Mouse (Mus musculus): ENCODE results near the gene Lamtor2.

DNA sequence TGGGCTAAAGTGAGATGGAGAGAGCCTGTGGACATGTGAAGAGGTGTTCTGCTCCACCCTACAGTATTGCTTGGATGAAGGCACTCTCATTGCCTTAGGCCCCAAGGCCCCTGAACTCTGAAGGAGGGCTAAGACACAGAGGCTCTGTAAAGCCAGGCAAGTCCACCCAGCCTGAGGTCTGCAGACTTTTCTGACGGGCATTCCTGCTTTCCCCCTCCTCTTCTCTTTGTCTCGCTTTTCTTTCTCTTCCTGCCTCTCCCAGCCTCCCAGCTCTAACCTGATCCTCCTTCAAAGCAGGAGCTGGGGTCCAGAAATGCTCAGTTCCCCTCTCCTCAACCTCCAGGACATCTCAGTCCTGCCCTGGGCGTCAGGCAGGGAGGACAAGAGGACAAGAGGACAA, 17.9 kb downstream of the Lamtor2 start:
- no peak for TF ChIP-seq CTCF (IDR thresholded peaks at IDR 0.05)
- no peak for TF ChIP-seq EP300 (IDR thresholded peaks at IDR 0.05; ENCODE audit: insufficient read depth, low read depth, low read length)
- TF ChIP-seq POLR2A (IDR thresholded peaks at IDR 0.05; ENCODE audit: insufficient read depth, low read depth, low read length): no peak

Measured in heart, adult 2 months (tissue).